Mouse (Mus musculus): Measurements from ENCODE around the gene Naglu. TPM values are rescaled to one million over a fixed set of nuclear protein-coding genes. Genes with fewer than 3 reads are reported as not detected.

The Naglu gene
- total RNA-seq, 2 experiments from 2014 or later: 3.8 to 4.5 TPM

DNA sequence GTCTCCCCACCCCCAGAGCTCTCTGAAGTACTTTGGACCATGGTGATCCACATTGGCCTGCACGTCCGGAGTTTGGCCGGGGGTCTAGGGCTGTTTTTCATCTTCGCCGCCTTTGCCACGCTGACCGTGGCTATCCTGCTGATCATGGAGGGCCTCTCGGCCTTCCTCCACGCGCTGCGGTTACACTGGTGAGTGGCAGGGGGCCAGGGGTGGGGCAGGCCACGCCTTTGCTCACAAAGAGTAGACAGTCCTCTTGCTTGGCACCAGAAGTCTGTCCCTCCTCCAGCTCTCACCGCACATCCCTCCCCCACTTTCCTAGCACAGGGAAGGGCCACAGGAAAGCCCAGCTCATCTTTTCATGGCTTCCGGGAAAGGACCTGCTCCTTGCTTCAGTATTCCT lies 14.4 kb upstream of the Naglu start:
- no peak for ATAC-seq (replicated peaks; ENCODE audit: low FRiP score, poor library complexity, severe bottlenecking)

DNA sequence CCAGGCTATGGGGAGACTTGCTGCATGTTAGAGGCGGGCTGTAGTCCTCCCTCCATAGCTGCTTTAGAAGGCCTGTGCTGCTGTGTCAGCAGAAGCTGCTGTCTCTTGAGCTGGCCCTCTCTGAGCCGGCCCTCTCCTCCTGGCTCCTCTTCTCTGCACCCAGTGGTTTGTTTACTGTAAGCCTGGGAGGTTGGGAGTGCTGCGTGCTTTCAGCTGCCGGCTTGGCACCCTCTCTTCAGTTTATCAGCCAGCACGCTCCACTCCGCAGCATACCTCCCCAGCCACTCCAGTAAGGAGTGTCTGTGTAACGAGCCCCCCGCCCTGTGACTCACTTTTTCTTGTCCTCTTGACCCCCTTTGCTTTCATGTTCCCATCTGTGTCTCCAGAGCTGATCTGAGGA lies 12.9 kb upstream of the Naglu start:
- ATAC-seq (replicated peaks; ENCODE audit: low FRiP score, poor library complexity, severe bottlenecking): no peak

- ATAC-seq (replicated peaks; ENCODE audit: low FRiP score, poor library complexity, severe bottlenecking): peak; percentile 67
Observed at GRCm38 (mm10) chr11:101057860-101058259, 12.0 kb upstream of the Naglu start.

DNA sequence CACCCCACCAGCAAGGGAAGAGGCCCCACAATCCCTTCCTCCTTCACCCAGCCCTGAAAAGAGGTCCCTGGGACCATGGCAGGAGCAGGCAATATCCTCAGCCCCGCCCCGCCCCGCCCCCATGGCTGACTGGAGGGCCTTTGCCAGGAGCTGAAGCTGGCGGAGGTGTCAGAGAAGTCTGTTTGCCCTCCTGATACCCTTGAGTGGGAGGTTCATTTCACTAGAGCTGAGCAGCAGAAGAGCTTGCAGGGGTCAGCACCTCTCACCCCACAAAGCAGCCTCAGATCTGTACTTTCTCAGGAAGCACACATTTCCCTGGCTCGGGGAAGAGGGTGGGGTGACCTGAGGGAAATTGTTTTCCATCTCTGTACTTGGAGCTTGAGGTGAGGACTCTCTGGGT lies 11.1 kb upstream of the Naglu start:
- no peak for ATAC-seq (replicated peaks; ENCODE audit: low FRiP score, poor library complexity, severe bottlenecking)

DNA sequence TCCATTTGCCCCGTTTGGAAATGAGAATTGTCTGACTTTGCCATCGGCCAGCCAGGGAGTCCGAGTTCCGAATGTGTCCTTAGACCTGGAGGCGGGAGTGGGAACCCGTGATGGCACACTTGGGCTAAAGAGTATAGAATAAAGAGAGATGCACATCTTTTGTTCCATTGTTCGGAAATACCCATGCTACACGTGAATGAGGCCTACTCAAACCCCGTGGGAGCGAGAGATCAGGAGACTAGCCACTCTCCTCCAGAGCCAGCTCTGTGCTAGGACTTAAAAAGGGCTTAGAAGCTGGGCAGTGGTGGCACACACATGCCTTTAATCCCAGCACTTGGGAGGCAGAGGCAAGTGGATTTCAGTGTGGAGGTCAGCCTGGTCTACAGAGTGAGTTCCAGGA lies 10.3 kb upstream of the Naglu start:
- no peak for ATAC-seq (replicated peaks; ENCODE audit: low FRiP score, poor library complexity, severe bottlenecking)

GRCm38 (mm10) chr11:101060126-101060525 lies 9.7 kb upstream of the Naglu start:
- no peak for ATAC-seq (replicated peaks; ENCODE audit: low FRiP score, poor library complexity, severe bottlenecking)

DNA sequence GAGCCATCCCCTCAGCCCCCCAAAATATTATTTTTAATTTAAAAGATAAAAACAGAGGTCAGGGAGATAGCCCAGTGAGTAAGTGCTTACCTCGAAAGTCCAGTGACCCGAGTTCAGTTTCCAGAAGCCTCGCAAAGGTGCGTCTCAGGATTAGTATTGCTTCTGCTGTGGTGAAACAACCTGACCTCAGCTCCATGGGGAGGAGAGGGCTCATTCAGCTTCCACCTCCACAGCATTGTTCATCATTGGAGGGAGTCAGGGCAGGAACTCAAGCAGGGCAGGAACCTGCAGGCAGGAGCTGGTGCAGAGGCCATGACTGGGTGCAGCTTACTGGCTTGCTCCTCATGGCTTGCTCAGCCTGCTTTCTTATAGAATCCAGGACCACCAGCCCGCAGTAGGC lies 8.8 kb upstream of the Naglu start:
- no peak for ATAC-seq (replicated peaks; ENCODE audit: low FRiP score, poor library complexity, severe bottlenecking)

DNA sequence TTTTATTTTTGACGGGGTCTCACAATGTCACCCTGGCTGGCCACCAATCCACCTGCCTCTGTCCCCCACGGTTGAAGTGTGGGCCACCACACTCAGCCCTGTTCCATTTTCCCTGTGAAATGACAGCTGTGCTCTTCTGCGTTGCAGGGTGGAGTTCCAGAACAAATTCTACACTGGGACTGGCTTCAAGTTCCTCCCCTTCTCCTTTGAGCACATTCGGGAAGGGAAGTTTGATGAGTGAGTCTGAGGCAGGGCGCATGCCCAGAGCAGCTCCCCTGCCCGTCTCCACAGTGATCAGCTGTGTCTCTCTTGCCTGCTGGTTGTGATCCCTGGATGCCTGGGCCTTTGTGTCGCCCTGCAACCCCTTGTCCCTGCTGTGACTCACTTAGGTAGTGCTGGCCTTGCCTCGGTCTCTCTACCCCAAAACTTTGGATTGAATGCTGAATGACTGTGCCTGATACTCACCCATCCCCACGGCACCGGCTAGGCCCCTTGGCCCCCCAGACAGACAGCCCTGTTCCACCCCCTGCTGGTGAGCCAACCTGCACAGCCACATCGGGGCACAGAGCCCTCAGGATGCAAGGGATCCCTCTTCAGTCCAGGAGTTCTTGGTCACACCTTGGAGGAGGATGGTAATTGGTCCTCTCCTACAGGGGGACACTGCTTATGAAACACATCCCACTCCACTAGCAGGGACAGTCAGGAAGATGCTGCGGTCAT lies 7.5 kb upstream of the Naglu start:
- ATAC-seq (replicated peaks; ENCODE audit: low FRiP score, poor library complexity, severe bottlenecking): no peak

GRCm38 (mm10) chr11:101062971-101063675 lies 6.7 kb upstream of the Naglu start:
- ATAC-seq (replicated peaks; ENCODE audit: low FRiP score, poor library complexity, severe bottlenecking): no peak; the same call in 1 of the 2 replicates

DNA sequence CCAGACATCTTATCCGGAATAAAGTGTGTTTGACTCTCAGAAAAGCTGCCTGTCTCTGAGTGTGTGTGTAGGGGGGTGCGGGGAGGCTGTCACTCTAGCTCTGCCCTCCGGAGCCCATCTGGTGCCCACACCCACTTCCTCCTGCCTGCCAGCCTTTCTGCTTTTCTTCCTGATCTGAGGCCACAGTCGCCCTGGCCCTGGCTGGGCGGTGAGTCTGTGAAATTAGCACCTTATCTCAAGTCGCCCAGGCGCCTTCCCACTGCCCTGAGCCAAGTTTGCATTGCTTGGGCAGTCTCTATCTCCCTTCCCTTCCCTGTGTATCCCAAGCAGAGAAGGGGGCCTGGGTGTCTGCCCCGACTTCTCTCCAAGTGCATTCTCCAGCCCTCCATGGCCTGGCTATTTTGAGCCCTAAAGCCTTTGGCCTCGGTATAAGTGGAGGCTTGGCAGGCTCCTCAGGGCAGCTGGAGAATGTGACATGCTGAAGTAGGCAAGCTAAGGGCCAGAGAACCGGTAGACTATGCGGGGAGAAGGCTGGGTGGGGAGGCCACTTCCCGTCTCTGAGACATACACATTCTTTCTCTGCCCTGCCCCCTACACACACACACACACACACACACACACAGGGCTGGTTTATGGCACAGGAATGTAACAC lies 6.0 kb upstream of the Naglu start:
- ATAC-seq (replicated peaks; ENCODE audit: low FRiP score, poor library complexity, severe bottlenecking): peak; percentile 90

DNA sequence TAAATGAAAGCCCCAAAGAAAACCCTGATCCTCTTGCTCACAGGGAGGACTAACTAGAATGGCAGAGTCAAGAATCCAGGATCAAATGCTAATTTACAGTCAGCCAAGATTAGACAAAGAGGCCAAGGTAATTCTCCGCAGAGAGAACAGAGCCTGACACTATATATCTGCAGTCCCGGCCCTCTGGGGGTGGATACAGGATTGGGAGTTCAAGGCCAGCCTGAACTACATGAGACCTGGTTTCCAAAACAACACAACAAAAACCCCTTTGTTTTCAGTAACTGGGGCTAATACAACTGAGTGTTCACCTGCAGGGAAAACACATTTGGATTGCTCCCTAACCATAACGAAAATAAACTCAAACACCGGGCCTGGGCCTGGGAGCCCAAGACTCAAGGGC lies 5.3 kb upstream of the Naglu start:
- ATAC-seq (replicated peaks; ENCODE audit: low FRiP score, poor library complexity, severe bottlenecking): no peak

GRCm38 (mm10) chr11:101065002-101065401 lies 4.8 kb upstream of the Naglu start:
- ATAC-seq (replicated peaks; ENCODE audit: low FRiP score, poor library complexity, severe bottlenecking): no peak

GRCm38 (mm10) chr11:101066549-101067412 lies 3.0 kb upstream of the Naglu start:
- ATAC-seq (replicated peaks; ENCODE audit: low FRiP score, poor library complexity, severe bottlenecking): peak; percentile 32

DNA sequence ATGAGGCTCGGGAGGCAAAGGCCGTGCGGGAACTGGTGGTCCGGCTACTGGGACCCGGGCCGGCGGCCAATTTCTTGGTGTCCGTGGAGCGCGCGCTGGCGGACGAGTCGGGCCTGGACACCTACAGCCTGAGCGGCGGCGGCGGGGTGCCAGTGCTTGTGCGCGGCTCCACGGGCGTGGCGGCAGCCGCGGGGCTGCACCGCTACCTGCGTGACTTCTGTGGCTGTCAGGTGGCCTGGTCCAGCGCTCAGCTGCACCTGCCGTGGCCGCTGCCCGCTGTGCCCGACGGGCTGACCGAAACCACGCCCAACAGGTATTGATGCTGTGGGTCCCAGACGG lies 346 bp downstream of the Naglu start:
- ATAC-seq (replicated peaks; ENCODE audit: low FRiP score, poor library complexity, severe bottlenecking): peak; percentile 56

- no peak for ATAC-seq (replicated peaks; ENCODE audit: low FRiP score, poor library complexity, severe bottlenecking)
Observed at GRCm38 (mm10) chr11:101070987-101071386, 1.2 kb downstream of the Naglu start.

GRCm38 (mm10) chr11:101071810-101072428 lies 2.1 kb downstream of the Naglu start:
- ATAC-seq (replicated peaks; ENCODE audit: low FRiP score, poor library complexity, severe bottlenecking): no peak

DNA sequence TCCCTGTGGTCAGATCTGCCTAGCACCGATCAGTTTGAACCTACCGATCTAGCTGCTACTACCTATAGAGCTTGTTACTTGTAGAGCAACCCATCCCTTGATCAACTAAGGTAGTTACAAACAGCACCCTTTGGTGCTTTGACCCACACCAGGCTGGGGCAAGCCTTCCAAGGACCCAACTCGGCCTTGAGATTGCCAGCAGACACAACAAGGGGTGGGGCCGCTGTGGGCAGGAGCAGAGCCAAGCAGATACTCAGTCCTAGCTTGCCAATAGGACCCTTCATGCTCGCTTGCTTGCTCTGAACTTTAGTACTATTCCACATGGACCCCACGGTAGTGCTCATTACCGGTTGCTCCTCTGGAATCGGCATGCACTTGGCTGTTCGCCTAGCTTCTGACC lies 8.3 kb downstream of the Naglu start, which contains the start of gene Hsd17b1:
TSS of gene Hsd17b1 (plus strand) at position 291 of the 400 bp plus-strand sequence.
- no peak for ATAC-seq (replicated peaks; ENCODE audit: low FRiP score, poor library complexity, severe bottlenecking)

DNA sequence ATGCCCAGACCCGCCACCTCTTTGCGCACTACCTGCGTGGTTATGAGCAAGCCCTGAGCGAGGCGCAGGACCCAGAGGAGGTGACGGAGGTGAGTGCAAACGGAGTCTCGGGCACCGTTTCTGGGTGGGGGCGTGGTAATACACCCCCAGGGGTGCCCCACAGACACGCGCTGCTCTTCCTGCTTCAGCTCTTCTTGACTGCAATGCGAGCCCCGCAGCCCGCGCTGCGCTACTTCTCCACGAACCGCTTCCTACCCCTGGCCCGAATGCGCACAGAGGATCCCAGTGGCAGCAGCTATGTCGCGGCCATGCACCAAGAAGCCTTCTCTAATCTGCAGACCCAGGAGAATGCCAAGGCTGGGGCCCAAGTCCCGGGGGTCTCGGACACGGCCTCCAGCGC lies 9.9 kb downstream of the Naglu start:
- no peak for ATAC-seq (replicated peaks; ENCODE audit: low FRiP score, poor library complexity, severe bottlenecking)

- ATAC-seq (replicated peaks; ENCODE audit: low FRiP score, poor library complexity, severe bottlenecking): no peak
Observed at GRCm38 (mm10) chr11:101080421-101080820, 10.6 kb downstream of the Naglu start.

GRCm38 (mm10) chr11:101081659-101082058 lies 11.8 kb downstream of the Naglu start:
- no peak for ATAC-seq (replicated peaks; ENCODE audit: low FRiP score, poor library complexity, severe bottlenecking)

All from erythroid progenitor cell, adult 5-6 weeks (primary cell).